Mouse (Mus musculus) urinary bladder, adult 18-20 months (tissue): Measurements from ENCODE around the gene Eif2s1.
"Not testable (repeated sequence)": the region's sequence is repeated elsewhere in the genome, so short reads cannot be mapped to it uniquely, and the experiment has no call there.

ENCODE experiments used
- DNase-seq, 2 experiments: peaks; one replicate each; pipeline ENCODE4 v3.0.0; 2022; ENCODE audit warnings: low spot score in 2 of 2, mixed read lengths in 2 of 2

The Eif2s1 gene

GRCm38 (mm10) chr12:78914458-78914857 lies 52.8 kb downstream of the Eif2s1 start:
- peak in 1 of 2 experiments; percentile 24 for DNase-seq

GRCm38 (mm10) chr12:78915561-78915960 lies 53.9 kb downstream of the Eif2s1 start:
- DNase-seq, result no peak

- DNase-seq, result no peak
Observed at GRCm38 (mm10) chr12:78916278-78916677, 54.7 kb downstream of the Eif2s1 start.

DNA sequence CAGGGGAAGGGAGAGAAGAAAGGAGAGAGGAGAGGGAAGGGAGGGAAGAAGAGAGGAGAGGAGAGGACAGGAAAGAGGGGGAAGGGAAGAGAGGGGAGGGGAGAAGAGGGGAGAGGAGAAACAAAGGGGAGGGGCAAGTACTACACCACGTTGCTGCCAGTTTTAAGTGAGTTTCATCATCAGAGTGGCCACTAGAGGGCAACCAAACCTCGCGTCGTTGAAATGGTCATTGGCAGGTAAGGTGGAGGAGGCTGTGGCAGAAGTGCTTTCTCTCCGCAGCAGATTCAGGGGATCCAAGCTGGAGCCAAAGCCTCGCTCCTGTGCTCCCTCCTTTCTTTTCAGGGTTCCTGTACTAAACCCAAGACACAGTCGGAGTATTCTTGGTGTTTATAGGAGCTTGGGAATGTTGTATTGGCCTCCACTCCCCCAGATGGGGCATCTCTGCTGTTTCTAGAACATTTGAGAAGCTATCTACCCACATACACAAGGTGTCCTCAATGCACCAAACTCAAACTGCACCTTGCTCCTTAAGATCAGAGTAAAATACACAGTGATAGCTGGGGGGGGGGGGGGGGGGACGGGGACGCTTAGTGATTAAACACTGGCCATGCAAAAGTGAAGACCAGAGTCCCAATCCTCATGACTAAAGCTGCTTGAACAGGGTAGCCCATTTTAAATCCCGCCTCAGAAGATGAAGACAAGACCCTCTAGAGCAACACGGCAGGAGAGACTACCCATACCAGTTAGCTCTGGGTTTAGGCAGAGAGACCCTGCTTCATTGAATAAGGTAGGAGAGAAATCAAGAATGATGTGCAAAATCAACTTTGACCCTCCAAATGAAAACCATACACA lies 56.8 kb downstream of the Eif2s1 start:
- peak; percentile 65 to 68 for DNase-seq

GRCm38 (mm10) chr12:78919079-78919712 lies 57.6 kb downstream of the Eif2s1 start:
- peak; percentile 43 to 45 for DNase-seq

DNA sequence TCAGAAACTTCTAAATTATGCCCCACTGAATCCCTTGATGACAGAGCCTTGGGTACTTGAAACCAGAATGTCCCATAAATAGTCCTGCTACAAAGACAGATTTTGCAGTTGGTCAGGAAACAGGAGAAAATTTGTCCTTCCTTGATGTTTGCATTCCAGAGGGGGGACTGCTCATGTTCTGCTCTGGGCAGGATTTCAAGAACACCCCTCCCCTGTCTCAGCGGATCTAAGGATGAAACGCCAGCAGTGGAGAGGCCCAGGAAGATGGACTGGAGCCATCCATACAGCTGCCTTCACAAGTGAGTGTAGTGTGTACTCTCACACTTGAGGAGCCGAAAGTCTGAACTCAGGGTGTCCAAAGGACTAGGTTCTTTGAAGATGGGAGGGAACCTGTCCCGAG lies 59.8 kb downstream of the Eif2s1 start:
- DNase-seq, result no peak

- DNase-seq, result no peak
Observed at GRCm38 (mm10) chr12:78922058-78922457, 60.4 kb downstream of the Eif2s1 start.

GRCm38 (mm10) chr12:78922977-78923376 lies 61.4 kb downstream of the Eif2s1 start:
- not testable (repeated sequence) for DNase-seq

- DNase-seq, result no peak
Observed at GRCm38 (mm10) chr12:78923539-78924189, 62.0 kb downstream of the Eif2s1 start.

GRCm38 (mm10) chr12:78927287-78927686 lies 65.7 kb downstream of the Eif2s1 start:
- no peak for DNase-seq

GRCm38 (mm10) chr12:78929900-78930299 lies 68.3 kb downstream of the Eif2s1 start:
- no peak for DNase-seq

- DNase-seq, result no peak
Observed at GRCm38 (mm10) chr12:78936494-78936893, 74.9 kb downstream of the Eif2s1 start.
